Mouse (Mus musculus): Measurements from ENCODE around the gene Dusp3. TPM values are rescaled to one million over a fixed set of nuclear protein-coding genes. Genes with fewer than 3 reads are reported as not detected.

The Dusp3 gene
- polyA plus RNA-seq, 1 experiment: 81.1 TPM

- Histone ChIP-seq H3K4me2 (ENCODE audit: low read depth) (no peak overlapping the region), H3K27me3 (ENCODE audit: control insufficient read depth, insufficient read depth, insufficient read length) (peaks cover 18% of the 10 kb centered on the region), H3ac (ENCODE audit: control insufficient read depth, insufficient read length) (no peak overlapping the region), H3K4me3 (no peak overlapping the region), H3K79me2 (ENCODE audit: control insufficient read depth, insufficient read depth) (no peaks in the 10 kb centered on the region), H3K36me3 (ENCODE audit: control insufficient read depth, insufficient read depth) (no peaks in the 10 kb centered on the region)
- TF ChIP-seq USF1 (IDR thresholded peaks at IDR 0.05; ENCODE audit: low read depth): no peak
- no peak for TF ChIP-seq CEBPB (IDR thresholded peaks at IDR 0.05; ENCODE audit: insufficient read depth, poor library complexity, severe bottlenecking)
- TF ChIP-seq REST (IDR thresholded peaks at IDR 0.05; ENCODE audit: insufficient read depth, insufficient read length): no peak
- TF ChIP-seq TCF12 (IDR thresholded peaks at IDR 0.05; ENCODE audit: insufficient read depth, poor library complexity, severe bottlenecking): no peak
- TF ChIP-seq MAX (IDR thresholded peaks at IDR 0.05; ENCODE audit: low read depth): no peak
- no peak for TF ChIP-seq E2F4 (IDR thresholded peaks at IDR 0.05; ENCODE audit: insufficient read depth)
- TF ChIP-seq POLR2A (IDR thresholded peaks at IDR 0.05; ENCODE audit: insufficient read length, low read depth): no peak
- TF ChIP-seq TCF3 (IDR thresholded peaks at IDR 0.05; ENCODE audit: insufficient read length, low read depth): no peak
- no peak for TF ChIP-seq SRF (IDR thresholded peaks at IDR 0.05; ENCODE audit: control insufficient read depth, insufficient read length, low read depth)
- TF ChIP-seq MYOD1 (IDR thresholded peaks at IDR 0.05; ENCODE audit: control insufficient read depth in 1 of 3, insufficient read length in 2 of 3, low read depth in 2 of 3): no peak
- no peak for TF ChIP-seq MYOG (IDR thresholded peaks at IDR 0.05; ENCODE audit: control insufficient read depth in 1 of 3, insufficient read depth in 1 of 3, insufficient read length in 2 of 3, low read depth in 2 of 3)
- TF ChIP-seq POLR2AphosphoS2 (IDR thresholded peaks at IDR 0.05; ENCODE audit: insufficient read length, low read depth): no peak
Measured at GRCm38 (mm10) chr11:102015472-102015871, 28.7 kb upstream of the Dusp3 start.

GRCm38 (mm10) chr11:102013201-102013600, 26.4 kb upstream of the Dusp3 start:
- no peak overlapping the region for H3ac ChIP-seq (ENCODE audit: control insufficient read depth, insufficient read length)
- no peak overlapping the region for H3K4me3 ChIP-seq
- no peak overlapping the region for H3K4me2 ChIP-seq (ENCODE audit: low read depth)
- no peaks in the 10 kb centered on the region for H3K36me3 ChIP-seq (ENCODE audit: control insufficient read depth, insufficient read depth)
- TF ChIP-seq E2F4 (IDR thresholded peaks at IDR 0.05; ENCODE audit: insufficient read depth) (no peak), MAX (IDR thresholded peaks at IDR 0.05; ENCODE audit: low read depth) (no peak), TCF12 (IDR thresholded peaks at IDR 0.05; ENCODE audit: insufficient read depth, poor library complexity, severe bottlenecking) (no peak), TCF3 (IDR thresholded peaks at IDR 0.05; ENCODE audit: insufficient read length, low read depth) (no peak), SRF (IDR thresholded peaks at IDR 0.05; ENCODE audit: control insufficient read depth, insufficient read length, low read depth) (no peak), POLR2A (IDR thresholded peaks at IDR 0.05; ENCODE audit: insufficient read length, low read depth) (no peak), REST (IDR thresholded peaks at IDR 0.05; ENCODE audit: insufficient read depth, insufficient read length) (no peak), MYOG (IDR thresholded peaks at IDR 0.05; ENCODE audit: control insufficient read depth in 1 of 3, insufficient read depth in 1 of 3, insufficient read length in 2 of 3, low read depth in 2 of 3) (no peak), CEBPB (IDR thresholded peaks at IDR 0.05; ENCODE audit: insufficient read depth, poor library complexity, severe bottlenecking) (no peak), MYOD1 (IDR thresholded peaks at IDR 0.05; ENCODE audit: control insufficient read depth in 1 of 3, insufficient read length in 2 of 3, low read depth in 2 of 3) (no peak), USF1 (IDR thresholded peaks at IDR 0.05; ENCODE audit: low read depth) (no peak), POLR2AphosphoS2 (IDR thresholded peaks at IDR 0.05; ENCODE audit: insufficient read length, low read depth) (no peak)
- H3K27me3 ChIP-seq (ENCODE audit: control insufficient read depth, insufficient read depth, insufficient read length): peaks cover 23% of the 10 kb centered on the region
- H3K79me2 ChIP-seq (ENCODE audit: control insufficient read depth, insufficient read depth): no peaks in the 10 kb centered on the region

DNA sequence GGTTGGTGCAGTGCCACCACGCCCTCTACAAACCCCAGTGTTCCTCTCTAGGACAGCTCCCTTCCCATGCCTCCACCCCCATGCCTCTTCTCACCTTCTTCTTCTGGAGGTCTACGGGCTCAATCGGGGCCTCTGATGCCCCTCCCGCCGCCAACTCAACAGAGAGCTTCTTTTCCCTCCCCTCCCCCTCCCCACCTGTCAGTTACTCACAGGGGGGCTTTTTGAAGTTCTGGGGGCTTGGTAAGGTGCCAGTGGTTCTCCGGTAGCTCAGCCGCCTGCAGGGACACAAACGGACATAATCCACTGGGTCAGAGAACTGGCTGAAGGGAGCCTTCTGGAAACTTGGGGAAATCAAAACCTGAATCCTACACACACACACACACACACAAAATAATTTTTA, 24.7 kb upstream of the Dusp3 start:
- no peak overlapping the region for H3K4me2 ChIP-seq (ENCODE audit: low read depth)
- TF ChIP-seq REST (IDR thresholded peaks at IDR 0.05; ENCODE audit: insufficient read depth, insufficient read length) (no peak), MYOG (IDR thresholded peaks at IDR 0.05; ENCODE audit: control insufficient read depth in 1 of 3, insufficient read depth in 1 of 3, insufficient read length in 2 of 3, low read depth in 2 of 3) (no peak), SRF (IDR thresholded peaks at IDR 0.05; ENCODE audit: control insufficient read depth, insufficient read length, low read depth) (no peak), CEBPB (IDR thresholded peaks at IDR 0.05; ENCODE audit: insufficient read depth, poor library complexity, severe bottlenecking) (no peak), TCF12 (IDR thresholded peaks at IDR 0.05; ENCODE audit: insufficient read depth, poor library complexity, severe bottlenecking) (no peak), MAX (IDR thresholded peaks at IDR 0.05; ENCODE audit: low read depth) (no peak), USF1 (IDR thresholded peaks at IDR 0.05; ENCODE audit: low read depth) (no peak), POLR2AphosphoS2 (IDR thresholded peaks at IDR 0.05; ENCODE audit: insufficient read length, low read depth) (no peak)
- no peak overlapping the region for H3ac ChIP-seq (ENCODE audit: control insufficient read depth, insufficient read length)
- H3K36me3 ChIP-seq (ENCODE audit: control insufficient read depth, insufficient read depth): no peaks in the 10 kb centered on the region
- H3K27me3 ChIP-seq (ENCODE audit: control insufficient read depth, insufficient read depth, insufficient read length): peaks cover 26% of the 10 kb centered on the region
- H3K79me2 ChIP-seq (ENCODE audit: control insufficient read depth, insufficient read depth): no peaks in the 10 kb centered on the region
- H3K4me3 ChIP-seq: no peak overlapping the region

DNA sequence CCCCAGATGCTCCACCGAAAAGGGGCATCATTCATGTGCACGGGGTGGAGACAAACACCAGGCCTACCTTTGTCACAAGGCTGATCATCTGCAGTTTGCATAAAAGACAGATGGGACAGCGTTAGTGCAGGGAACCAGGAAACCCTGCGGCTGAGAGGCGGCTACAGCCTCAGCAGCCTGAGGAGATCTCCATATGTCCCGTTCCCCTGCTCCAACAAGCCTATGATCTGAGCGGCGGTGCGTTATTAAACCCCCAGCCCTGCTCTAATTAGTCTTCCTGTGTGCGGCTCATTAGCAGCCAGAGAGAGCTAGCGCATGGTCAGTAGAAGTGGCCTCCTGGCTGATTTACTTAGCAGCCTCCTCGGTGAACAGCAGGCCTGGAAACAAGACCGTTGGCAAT, 23.3 kb upstream of the Dusp3 start:
- Histone ChIP-seq H3K79me2 (ENCODE audit: control insufficient read depth, insufficient read depth) (no peaks in the 10 kb centered on the region), H3K4me3 (no peak overlapping the region), H3K4me2 (ENCODE audit: low read depth) (no peak overlapping the region), H3K27me3 (ENCODE audit: control insufficient read depth, insufficient read depth, insufficient read length) (peaks cover 20% of the 10 kb centered on the region), H3ac (ENCODE audit: control insufficient read depth, insufficient read length) (no peak overlapping the region), H3K36me3 (ENCODE audit: control insufficient read depth, insufficient read depth) (no peaks in the 10 kb centered on the region)
- no peak for TF ChIP-seq MYOD1 (IDR thresholded peaks at IDR 0.05; ENCODE audit: control insufficient read depth in 1 of 3, insufficient read length in 2 of 3, low read depth in 2 of 3)
- no peak for TF ChIP-seq TCF12 (IDR thresholded peaks at IDR 0.05; ENCODE audit: insufficient read depth, poor library complexity, severe bottlenecking)
- TF ChIP-seq REST (IDR thresholded peaks at IDR 0.05; ENCODE audit: insufficient read depth, insufficient read length): no peak
- no peak for TF ChIP-seq CEBPB (IDR thresholded peaks at IDR 0.05; ENCODE audit: insufficient read depth, poor library complexity, severe bottlenecking)
- TF ChIP-seq MAX (IDR thresholded peaks at IDR 0.05; ENCODE audit: low read depth): no peak

DNA sequence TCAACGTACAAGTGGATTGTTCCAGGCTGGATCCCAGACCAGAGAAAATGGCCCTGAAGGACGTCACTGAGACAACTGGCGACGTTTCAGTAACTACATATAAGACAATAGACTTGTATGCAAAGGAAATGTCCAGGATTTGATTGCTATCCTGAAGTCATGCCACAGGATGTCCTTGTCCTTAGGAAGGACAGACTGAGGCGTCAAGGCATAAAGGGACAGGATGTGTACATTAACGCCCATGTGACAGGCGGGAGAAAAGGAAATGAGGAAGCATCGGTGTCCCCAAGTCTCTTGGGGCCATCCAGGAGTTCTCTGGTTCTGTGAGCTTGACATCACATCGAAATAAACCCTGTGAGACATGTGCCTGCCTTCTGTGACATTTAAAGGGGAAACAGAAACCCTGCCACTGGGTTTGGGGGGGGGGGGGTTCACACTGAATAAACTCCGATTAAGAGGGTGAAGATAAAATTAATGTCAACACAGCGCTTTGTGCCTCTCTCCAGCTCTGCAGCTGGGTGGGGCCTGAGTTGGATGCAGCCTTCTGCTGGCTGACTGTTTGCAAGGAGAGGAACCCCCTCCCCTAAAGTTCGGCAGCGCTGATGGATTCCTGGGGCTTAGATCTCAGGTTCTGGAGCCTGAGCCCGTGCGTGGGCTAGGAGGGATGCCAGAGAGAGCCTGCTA, 22.3 kb upstream of the Dusp3 start:
- TF ChIP-seq REST (IDR thresholded peaks at IDR 0.05; ENCODE audit: insufficient read depth, insufficient read length) (no peak), POLR2AphosphoS2 (IDR thresholded peaks at IDR 0.05; ENCODE audit: insufficient read length, low read depth) (no peak), POLR2A (IDR thresholded peaks at IDR 0.05; ENCODE audit: insufficient read length, low read depth) (no peak), SRF (IDR thresholded peaks at IDR 0.05; ENCODE audit: control insufficient read depth, insufficient read length, low read depth) (no peak), TCF12 (IDR thresholded peaks at IDR 0.05; ENCODE audit: insufficient read depth, poor library complexity, severe bottlenecking) (no peak), TCF3 (IDR thresholded peaks at IDR 0.05; ENCODE audit: insufficient read length, low read depth) (no peak), USF1 (IDR thresholded peaks at IDR 0.05; ENCODE audit: low read depth) (no peak), CEBPB (IDR thresholded peaks at IDR 0.05; ENCODE audit: insufficient read depth, poor library complexity, severe bottlenecking) (no peak), E2F4 (IDR thresholded peaks at IDR 0.05; ENCODE audit: insufficient read depth) (no peak), MAX (IDR thresholded peaks at IDR 0.05; ENCODE audit: low read depth) (no peak), MYOG (IDR thresholded peaks at IDR 0.05; ENCODE audit: control insufficient read depth in 1 of 3, insufficient read depth in 1 of 3, insufficient read length in 2 of 3, low read depth in 2 of 3) (no peak), MYOD1 (IDR thresholded peaks at IDR 0.05; ENCODE audit: control insufficient read depth in 1 of 3, insufficient read length in 2 of 3, low read depth in 2 of 3) (no peak)
- Histone ChIP-seq H3K27me3 (ENCODE audit: control insufficient read depth, insufficient read depth, insufficient read length) (peaks cover 19% of the 10 kb centered on the region), H3K4me2 (ENCODE audit: low read depth) (no peak overlapping the region), H3K79me2 (ENCODE audit: control insufficient read depth, insufficient read depth) (no peaks in the 10 kb centered on the region), H3ac (ENCODE audit: control insufficient read depth, insufficient read length) (no peak overlapping the region), H3K4me3 (no peak overlapping the region), H3K36me3 (ENCODE audit: control insufficient read depth, insufficient read depth) (no peaks in the 10 kb centered on the region)
